Mouse (Mus musculus) spleen, postnatal 0 days (tissue): ENCODE measurements around the gene Gm42420. TPM values are rescaled to one million over a fixed set of nuclear protein-coding genes. Genes with fewer than 3 reads are reported as not detected.

Source experiments
- polyA plus RNA-seq: library from polyadenylated mRNA; unstranded; fragments of >200 nt; fragmentation: Nextera tagmentation; extraction: Ambion mirVana; gene quantifications from 2 replicates; pipeline ENCODE4 v1.2.1, GENCODE M21; 2015

Gene Gm42420
- 2.9 and 3.8 TPM in 2 replicates for polyA plus RNA-seq

GRCm38 (mm10) chr6:39585517-39585916 is at the start of gene Gm42420:
TSS of gene Gm42420 (plus strand) at chr6:39585753.

GRCm38 (mm10) chr6:39557723-39558261 is 27.8 kb upstream of the Gm42420 start, which contains the start of gene Dennd2a:
TSS of gene Dennd2a (minus strand) at chr6:39557867.

GRCm38 (mm10) chr6:39573791-39574554 is 11.6 kb upstream of the Gm42420 start, which contains the start of gene Adck2:
TSS of gene Adck2 (plus strand) at chr6:39573873.

GRCm38 (mm10) chr6:39592401-39593214 is 7.1 kb downstream of the Gm42420 start, which contains the start of gene Ndufb2:
TSS of gene Ndufb2 (plus strand) at chr6:39592574.

Other genes starting within 250 kb of the Gm42420 start
- gene Slc37a3, start 208.1 kb upstream of the Gm42420 start, polyA plus RNA-seq, result 10.1 and 10.3 TPM in 2 replicates
- 2.4 and 3.3 TPM in 2 replicates for gene Rab19, start 204.6 kb upstream of the Gm42420 start, polyA plus RNA-seq
- 327 and 343 TPM in 2 replicates for gene Mkrn1, start 165.3 kb upstream of the Gm42420 start, polyA plus RNA-seq
- 4.8 and 7.3 TPM in 2 replicates for gene Dennd2a, start 27.9 kb upstream of the Gm42420 start, polyA plus RNA-seq
- gene Adck2, start 11.9 kb upstream of the Gm42420 start, polyA plus RNA-seq, result 13.8 and 15.7 TPM in 2 replicates
- 224 and 240 TPM in 2 replicates for gene Ndufb2, start 6.8 kb downstream of the Gm42420 start, polyA plus RNA-seq
- 6.7 and 6.8 TPM in 2 replicates for gene Braf, start 139.7 kb downstream of the Gm42420 start, polyA plus RNA-seq
- gene Mrps33, start 225.2 kb downstream of the Gm42420 start, polyA plus RNA-seq, result 122 and 126 TPM in 2 replicates